Mouse (Mus musculus) embryo, embryonic 11.5 days (tissue): ENCODE data around the gene Eif2ak3.

Experiments
- DNase-seq: peaks from one replicate; pipeline ENCODE4 v3.0.0-alpha.2; 2012; ENCODE audit warnings: low read depth, low spot score

The Eif2ak3 gene

DNA sequence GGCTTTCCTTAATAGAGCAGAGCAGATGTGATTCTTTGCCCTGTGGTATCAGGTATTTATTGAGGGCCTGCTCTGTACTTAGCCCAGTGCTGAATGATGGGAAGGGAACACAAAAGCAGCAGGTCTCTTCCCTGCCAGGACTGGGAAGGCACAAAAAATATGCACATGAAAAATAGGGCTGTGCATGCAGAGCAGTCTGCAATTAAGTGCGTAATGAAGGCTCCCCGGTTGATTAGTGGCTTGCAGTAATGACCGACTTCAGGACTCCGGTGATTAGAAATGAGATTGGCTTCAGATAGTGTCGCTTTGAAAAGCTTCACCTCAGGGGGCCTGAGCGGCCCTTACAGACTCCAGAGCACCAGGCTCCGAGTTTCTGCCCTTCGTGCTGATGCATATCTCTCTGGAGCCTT is 55.3 kb downstream of the Eif2ak3 start:
- no peak for DNase-seq

DNA sequence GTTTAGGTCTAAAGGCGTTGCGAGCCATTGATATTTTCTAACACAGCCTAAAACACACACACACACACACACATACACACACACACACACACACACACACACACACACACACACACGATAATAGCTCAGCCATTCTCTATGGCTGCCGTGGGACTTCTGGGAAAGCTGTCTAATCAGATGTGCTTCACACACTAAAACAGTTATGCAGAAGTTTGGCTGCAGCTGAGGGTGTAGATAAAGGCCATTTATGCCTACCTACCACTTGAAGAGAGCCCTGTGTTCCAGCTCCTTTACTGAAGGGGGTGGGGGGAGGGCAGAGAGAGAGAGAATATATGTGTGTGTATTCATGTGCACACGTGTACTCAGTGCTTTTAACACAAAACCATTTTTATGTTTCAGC is 59.4 kb downstream of the Eif2ak3 start:
- DNase-seq: no peak

DNA sequence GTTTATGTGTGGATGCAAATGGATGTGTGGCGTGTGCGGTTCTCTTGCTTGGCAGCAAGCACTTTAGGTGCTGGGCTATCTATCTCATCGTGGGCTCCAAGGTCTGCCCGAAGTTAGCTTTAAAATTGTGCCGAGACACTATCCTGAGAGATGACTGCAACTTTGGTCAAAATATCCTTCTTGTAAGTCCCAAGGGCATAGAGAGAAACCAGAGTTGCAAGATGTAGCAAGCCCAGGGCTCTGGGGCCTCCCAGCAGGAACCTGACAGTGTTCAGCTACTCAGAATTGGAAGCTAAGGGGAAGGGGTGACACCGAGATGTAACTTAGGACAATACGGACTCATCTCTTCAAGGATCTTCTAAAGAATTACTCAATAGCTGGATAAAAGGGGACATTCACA is 65.3 kb downstream of the Eif2ak3 start:
- DNase-seq: no peak

DNA sequence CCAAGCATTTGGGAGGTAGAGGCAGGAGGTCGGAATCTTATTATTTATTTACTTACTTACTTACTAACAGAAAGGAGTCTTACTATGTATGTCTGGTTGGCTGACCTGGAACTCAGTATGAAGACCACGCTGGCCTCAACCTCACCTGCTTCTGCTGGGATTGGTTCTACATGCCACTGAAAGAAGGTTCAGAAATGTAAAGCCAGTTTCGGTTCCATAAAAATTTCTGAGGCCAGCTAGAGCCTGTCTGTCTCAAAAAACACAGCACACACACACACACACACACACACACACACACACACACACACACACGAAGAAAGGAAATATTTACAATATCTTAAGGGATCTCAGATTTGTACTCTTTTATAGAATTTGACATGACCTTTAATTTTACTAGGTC is 66.0 kb downstream of the Eif2ak3 start:
- DNase-seq: no peak

DNA sequence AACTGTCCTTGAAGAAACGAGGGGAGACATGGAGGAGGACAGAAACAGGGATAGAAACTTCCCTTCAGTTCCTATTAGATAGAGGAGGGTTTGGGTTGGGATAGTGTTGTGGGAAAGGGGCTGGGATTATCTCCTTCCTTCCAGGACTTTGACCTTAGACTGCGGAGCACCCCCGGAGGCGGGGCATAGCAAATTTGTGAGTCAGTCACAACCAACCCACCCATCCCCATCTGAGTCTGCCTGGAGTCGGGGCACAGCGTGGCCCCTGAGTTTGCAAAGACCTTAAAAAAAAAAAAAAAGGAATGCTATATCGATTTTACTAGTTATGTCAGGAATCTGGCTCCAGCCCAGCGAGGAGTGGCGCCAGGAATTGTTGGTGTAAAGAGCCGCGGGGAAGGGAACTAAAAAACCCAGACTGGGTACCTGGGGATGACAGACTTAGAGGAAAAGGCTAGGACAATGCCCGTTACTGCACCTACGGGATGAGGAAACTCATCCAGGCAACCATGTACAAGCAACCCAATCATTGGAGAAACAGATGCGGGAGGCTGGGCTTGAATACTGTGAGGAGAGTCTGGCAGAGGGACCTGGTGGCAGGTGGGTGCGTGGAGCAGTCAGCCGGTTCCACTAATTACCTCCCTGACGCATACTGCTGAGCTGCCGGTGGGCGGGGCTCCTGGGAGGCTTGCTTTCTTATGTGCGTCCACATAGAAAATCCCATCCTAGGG is 67.5 kb downstream of the Eif2ak3 start:
- DNase-seq: no peak

DNA sequence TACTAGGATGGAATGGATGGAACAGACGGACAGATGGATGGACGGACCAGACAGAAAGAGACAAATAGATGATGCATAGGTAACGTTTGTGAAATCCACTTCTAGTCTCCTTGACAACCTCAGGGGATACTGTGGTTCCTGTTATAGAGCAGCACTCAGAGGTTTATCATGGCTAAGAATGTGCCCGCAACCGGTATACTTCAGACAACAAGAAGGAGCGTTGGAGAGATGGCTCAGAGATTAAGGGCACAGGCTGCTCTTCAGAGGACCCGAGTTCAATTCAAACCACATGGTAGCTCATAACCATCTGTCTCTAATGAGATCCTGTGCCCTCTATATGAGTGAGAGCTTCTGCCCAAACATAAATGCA is 68.1 kb downstream of the Eif2ak3 start:
- no peak for DNase-seq

- no peak for DNase-seq
Observed at GRCm38 (mm10) chr6:70918827-70919226, 74.5 kb downstream of the Eif2ak3 start, which contains the start of gene Tex37. Tex37 (minus strand) TSS chr6:70918927.

DNA sequence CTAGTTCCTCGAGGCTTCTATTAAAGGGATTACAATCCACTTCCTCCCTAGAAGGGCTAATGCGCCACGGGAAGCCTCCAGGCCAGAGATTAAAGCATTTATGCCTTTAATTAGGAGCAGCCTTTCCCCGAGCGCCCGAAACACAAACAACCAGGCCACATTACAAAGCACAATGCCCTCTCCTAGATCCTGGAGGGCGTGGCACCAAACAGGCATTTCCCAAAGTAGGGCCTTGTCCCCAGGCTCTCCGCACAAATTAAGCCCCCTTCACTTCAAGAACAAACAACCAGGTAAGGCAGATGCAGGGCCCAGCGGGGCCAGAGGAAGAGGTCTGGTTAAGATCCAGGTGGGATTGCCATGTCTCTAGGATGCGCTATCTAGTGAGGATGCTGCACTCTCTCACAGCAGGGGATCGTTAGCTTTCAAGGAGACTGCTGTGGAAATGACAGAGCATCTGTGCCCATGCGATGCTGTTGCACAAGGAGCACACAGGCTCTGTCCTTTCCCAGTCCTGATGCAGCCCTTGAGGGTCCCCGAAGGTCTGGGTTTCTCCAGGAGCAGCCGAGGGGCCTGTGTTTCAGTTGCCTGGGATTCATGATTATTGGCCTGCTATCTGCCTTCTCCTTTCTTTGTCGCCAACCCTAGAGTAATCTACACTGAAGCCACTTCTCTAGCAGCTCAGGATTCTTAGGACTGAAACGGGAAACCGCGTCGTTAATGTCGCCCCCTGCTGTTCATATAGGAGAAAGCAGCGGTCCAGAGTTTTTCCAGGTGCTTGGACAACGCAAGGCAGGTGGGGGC is 77.2 kb downstream of the Eif2ak3 start:
- peak; percentile 43 for DNase-seq

GRCm38 (mm10) chr6:70931801-70932200 is 87.5 kb downstream of the Eif2ak3 start:
- no peak for DNase-seq

DNA sequence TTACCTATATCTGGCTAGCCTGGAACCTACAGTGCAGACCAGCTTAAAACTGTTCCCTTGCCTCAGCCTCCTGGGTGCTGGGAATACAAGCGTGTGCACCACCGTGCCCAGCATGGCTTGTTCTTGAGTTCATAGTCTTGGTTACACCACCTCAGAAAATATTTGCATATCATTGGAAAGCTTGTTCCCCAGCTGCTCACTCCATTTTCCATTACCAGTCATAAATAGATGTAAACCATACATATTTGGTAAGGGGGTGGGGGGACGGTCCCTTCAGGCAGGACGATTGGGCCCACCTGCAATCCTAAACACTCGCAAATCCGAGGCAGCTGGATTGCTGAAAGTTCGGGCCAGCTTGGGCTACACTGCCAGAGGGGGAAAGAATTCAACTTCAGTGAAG is 109.0 kb downstream of the Eif2ak3 start:
- no peak for DNase-seq

- DNase-seq: no peak
Observed at GRCm38 (mm10) chr6:70954040-70954439, 109.7 kb downstream of the Eif2ak3 start.
